Mouse (Mus musculus) adrenal gland, postnatal 10 days (tissue): ENCODE measurements around the gene Tulp2. TPM values are rescaled to one million over a fixed set of nuclear protein-coding genes. Genes with fewer than 3 reads are reported as not detected.
A peak's percentile ranks its signal among the peaks of the same experiment; 100 is the strongest.
"Not testable (repeated sequence)": the region's sequence is repeated elsewhere in the genome, so short reads cannot be mapped to it uniquely, and the experiment has no call there.

Experiments used
- DNase-seq: peaks from one replicate; pipeline ENCODE4 v3.0.0; 2021; ENCODE audit warnings: mixed read lengths
- total RNA-seq, 2 experiments: library from RNA; stranded (reverse); gene quantifications; 2 replicates each; pipeline ENCODE4 v1.2.3; 2021

Tulp2 gene
- total RNA-seq, 2 experiments from 2014 or later: 0.64 to 0.69 TPM

GRCm38 (mm10) chr7:45459564-45460140 is 22.0 kb upstream of the Tulp2 start, which contains the start of gene Ftl1:
TSS of gene Ftl1 (minus strand) at chr7:45459884.
- DNase-seq: peak; percentile 97

- peak; percentile 26 for DNase-seq
These were observed 21.3 kb upstream of the Tulp2 start for GRCm38 (mm10) chr7:45460377-45460776.

- peak; percentile 83 for DNase-seq
These were observed 20.8 kb upstream of the Tulp2 start for GRCm38 (mm10) chr7:45460860-45461314.

GRCm38 (mm10) chr7:45461326-45461725 is 20.4 kb upstream of the Tulp2 start:
- DNase-seq: no peak

- no peak for DNase-seq
These were observed 19.9 kb upstream of the Tulp2 start for GRCm38 (mm10) chr7:45461781-45462180.

- no peak for DNase-seq
These were observed 19.4 kb upstream of the Tulp2 start for GRCm38 (mm10) chr7:45462325-45462724.

- not testable (repeated sequence) for DNase-seq
These were observed 18.8 kb upstream of the Tulp2 start for GRCm38 (mm10) chr7:45462868-45463267.

GRCm38 (mm10) chr7:45463987-45464778 is 17.5 kb upstream of the Tulp2 start:
- no peak for DNase-seq

GRCm38 (mm10) chr7:45465112-45465511 is 16.6 kb upstream of the Tulp2 start:
- no peak for DNase-seq

- DNase-seq: no peak
These were observed 16.1 kb upstream of the Tulp2 start for GRCm38 (mm10) chr7:45465549-45465948.

- peak; percentile 96 for DNase-seq
These were observed 15.2 kb upstream of the Tulp2 start, which contains the start of gene Bax for GRCm38 (mm10) chr7:45466283-45467089. TSS of gene Bax (minus strand) at chr7:45466898.

- DNase-seq: no peak
These were observed 14.5 kb upstream of the Tulp2 start for GRCm38 (mm10) chr7:45467090-45467670.

- peak; percentile 82 for DNase-seq
These were observed 10.8 kb upstream of the Tulp2 start for GRCm38 (mm10) chr7:45470869-45471268.

GRCm38 (mm10) chr7:45475291-45475969 is 6.2 kb upstream of the Tulp2 start:
- DNase-seq: no peak

- DNase-seq: no peak
These were observed 5.2 kb upstream of the Tulp2 start for GRCm38 (mm10) chr7:45476453-45476852.

- DNase-seq: peak; percentile 74
These were observed 4.7 kb upstream of the Tulp2 start for GRCm38 (mm10) chr7:45477003-45477402.

GRCm38 (mm10) chr7:45478774-45479173 is 2.9 kb upstream of the Tulp2 start:
- DNase-seq: no peak

GRCm38 (mm10) chr7:45480310-45480709 is 1.4 kb upstream of the Tulp2 start:
- DNase-seq: not testable (repeated sequence)

GRCm38 (mm10) chr7:45482166-45482565 is 489 bp downstream of the Tulp2 start:
- no peak for DNase-seq

GRCm38 (mm10) chr7:45484985-45485384 is 3.3 kb downstream of the Tulp2 start:
- not testable (repeated sequence) for DNase-seq

GRCm38 (mm10) chr7:45486158-45486557 is 4.5 kb downstream of the Tulp2 start:
- no peak for DNase-seq
